Mouse (Mus musculus) T-cell, adult 2 months (primary cell): ENCODE results near the gene Inf2.
A peak's percentile ranks its signal among the peaks of the same experiment; 100 is the strongest.

Source experiments
- DNase-seq: peaks from one replicate; pipeline ENCODE4 v3.0.0; 2022; ENCODE audit warnings: low spot score

Gene Inf2

DNA sequence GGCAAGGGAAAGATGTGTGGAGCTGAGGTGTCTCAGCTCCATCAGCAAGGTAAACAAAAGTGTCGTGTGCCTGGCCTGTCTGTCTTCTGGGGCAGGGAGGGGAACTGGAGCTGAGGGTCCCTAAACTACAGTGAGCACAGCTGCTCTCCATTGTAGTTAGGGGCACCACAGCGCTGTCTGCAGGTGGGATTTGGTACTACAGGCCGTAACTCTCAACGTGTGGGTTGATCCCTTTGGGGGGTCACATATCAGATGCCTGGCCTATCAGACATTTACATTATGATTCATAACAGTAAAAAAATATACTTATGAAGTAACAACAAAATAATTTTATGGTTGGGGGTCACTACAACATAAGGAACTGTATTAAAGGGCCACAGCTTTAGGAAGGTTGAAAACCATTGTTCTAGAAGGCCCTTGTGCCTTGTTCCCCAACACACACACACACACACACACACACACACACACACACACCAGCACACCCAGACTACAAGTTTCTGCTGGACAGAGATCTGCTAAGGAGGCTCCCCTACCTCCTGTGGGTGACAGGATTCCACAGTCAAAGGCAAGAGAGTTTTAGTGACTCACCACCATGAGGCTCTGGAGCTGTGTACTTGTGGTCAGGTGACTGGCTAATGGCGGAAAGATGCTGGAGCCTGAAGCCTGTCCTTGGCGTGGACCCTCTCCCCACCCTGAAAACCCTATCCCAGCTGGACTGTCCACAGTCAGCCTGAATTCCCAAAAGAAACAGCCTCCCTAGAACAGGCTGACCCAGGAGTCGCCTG lies 38.7 kb downstream of the Inf2 start:
- no peak for DNase-seq

GRCm38 (mm10) chr12:112628197-112628596 lies 39.6 kb downstream of the Inf2 start:
- no peak for DNase-seq

DNA sequence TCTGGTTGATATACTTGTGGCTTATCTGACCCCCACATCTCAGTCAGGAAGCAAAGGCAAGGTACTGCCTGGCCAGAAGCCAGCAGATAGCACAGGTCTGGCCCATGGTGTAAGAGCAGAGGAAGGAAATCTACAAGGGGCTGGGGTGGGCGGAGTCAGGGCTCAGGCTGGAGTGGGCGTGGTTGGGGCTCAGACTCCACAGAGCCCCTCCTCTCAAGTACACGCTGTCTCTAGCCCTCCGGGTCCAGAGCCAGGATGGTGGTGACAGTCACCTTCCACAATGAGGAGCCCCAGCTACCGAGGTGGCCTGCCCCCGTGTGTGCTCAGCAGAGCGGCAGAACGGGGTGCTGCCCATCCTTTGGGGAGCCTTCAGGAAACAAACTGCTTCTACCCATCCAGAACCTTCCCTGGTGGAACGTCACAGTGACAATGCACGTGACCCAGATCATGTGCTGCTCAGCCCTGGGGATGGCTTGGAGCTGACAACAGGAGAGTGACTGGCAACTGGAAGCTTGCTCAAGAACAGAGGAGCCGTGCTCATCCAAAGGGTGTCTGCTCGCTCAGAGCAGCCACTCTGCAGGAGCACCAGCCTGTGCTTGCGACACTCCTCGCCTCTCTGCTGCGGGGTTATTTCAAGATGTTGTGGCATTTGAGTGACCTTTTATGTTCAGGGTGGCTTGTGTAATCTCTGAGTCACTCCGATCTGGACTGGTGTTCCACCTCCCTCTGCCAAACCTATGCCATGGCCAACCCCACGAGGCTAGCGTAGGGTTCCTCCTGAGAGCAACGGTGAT lies 40.5 kb downstream of the Inf2 start:
- peak; percentile 51 for DNase-seq

GRCm38 (mm10) chr12:112630029-112630428 lies 41.4 kb downstream of the Inf2 start:
- no peak for DNase-seq

- no peak for DNase-seq
Measured at GRCm38 (mm10) chr12:112630796-112631195, 42.2 kb downstream of the Inf2 start.

DNA sequence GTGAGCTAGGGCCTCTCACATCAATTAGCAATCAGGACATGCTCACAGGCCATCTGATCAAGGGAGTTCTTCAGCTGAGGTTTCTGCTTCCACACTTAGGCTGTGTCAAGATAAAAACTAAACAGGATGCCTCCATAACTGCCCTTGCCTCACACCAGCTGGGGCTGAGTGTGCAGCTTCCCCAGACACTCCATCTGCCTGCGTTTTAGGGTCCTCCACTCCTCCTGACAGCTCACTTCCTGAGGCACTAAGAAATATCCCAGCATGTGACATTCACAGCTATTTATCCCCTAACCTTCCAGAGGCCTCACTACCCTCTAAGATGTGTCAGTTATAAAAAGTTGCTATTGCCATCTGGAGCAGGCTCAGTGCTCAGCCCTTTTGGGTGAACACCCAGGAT lies 42.9 kb downstream of the Inf2 start:
- no peak for DNase-seq

- no peak for DNase-seq
Measured at GRCm38 (mm10) chr12:112632084-112632777, 43.6 kb downstream of the Inf2 start.

GRCm38 (mm10) chr12:112632907-112633306 lies 44.3 kb downstream of the Inf2 start:
- DNase-seq: no peak

DNA sequence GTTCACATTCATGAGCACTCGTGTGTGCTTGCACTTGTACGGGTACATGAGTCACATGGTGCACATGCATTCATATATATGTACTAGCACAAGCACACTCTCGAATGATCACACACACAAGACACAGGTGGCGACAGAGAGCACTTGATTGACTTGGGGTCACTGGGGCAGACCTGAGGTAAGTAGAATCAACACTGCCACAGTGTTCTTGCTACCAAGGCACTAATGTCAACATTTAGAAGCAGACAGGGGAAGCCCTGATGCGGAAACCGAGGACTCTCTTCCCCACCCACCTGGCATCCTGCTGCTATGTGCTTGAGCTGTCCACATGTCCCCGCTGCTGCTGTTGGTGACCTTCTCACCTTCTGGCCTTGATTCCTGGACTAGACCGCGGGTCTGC lies 45.1 kb downstream of the Inf2 start:
- no peak for DNase-seq

- no peak for DNase-seq
Measured at GRCm38 (mm10) chr12:112639526-112639925, 50.9 kb downstream of the Inf2 start.

DNA sequence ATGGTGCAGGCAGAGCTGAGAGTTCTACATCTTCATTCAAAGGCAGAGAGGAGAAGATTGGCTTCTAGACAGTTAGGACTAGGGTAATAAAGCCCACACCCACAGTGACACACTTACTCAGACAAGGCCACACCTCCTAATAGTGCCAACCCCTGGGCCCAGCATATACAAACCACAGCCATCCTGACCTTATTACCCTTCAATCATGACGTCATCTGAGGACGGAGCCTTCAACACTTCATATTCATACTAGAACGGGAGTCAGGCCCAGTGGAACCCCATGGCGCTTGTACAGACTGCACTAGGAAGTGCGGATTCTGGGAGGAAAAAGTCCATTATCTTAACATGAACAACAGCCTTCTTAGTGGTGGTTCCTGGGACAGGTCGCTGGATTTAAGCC lies 54.5 kb downstream of the Inf2 start:
- no peak for DNase-seq

DNA sequence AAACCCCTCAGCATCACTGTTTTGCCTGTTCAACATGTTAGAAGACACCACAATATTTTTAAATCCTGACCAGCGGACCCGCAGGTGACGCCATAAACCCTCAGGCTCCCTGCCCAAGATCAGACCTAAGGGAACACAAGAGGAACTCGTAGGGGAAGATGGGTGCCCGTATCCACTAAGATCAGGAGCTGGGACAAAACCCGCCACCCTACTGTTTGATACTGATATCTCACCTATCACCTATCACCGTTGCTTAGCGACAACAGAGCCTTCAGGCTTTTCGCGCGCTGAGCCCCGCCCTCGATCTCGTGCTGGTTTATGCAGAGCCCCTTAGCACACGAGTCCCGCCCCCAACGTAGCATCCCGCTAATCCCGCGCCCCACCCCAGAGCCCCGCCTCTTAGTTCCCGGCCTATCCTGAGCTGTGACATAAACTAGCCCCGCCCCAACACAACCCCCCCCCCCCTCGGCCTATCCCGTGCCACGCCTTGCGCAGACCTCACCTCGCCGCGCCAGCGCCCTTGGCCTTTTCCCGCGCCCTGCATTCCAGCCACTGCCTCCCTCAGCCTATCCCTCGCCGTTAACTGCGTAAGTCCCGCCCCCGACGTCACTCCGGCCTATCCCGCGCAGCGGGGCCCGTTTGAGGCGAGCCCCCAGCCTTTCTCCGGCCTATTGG lies 55.7 kb downstream of the Inf2 start, which contains the start of gene Siva1:
Gene Siva1, plus strand, starts transcription at position 500 of the 675 bp plus-strand sequence.
- DNase-seq: peak; percentile 95

DNA sequence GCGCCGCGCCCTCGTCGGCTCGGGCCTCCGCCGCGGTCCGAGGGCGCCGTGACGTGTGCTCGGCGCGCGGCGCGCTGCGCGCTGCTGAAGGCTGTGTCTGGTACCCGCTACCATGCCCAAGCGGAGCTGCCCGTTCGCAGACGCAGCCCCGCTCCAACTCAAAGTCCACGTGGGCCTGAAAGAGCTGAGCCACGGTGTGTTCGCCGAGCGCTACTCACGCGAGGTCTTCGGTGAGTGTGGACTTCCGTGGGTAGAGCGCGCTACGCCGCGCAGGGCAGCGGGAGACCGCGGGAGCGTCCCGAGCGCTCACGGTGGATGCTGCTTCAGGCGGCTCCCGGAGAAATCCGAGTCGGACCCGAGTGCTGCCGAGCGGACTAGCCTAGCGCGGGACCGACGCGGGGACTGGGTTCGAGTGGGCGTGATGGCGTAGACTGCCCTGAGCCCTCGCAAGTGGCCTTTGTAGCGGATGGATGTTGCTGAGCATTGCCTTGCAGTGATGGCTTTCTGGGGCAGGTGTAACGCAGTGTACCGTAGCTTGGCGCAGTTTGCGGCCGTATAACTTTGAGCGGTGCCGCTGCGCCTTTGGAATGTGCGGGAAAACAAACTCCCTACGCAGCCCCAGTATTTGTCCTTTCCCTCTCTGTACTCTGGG lies 56.4 kb downstream of the Inf2 start:
- DNase-seq: no peak

DNA sequence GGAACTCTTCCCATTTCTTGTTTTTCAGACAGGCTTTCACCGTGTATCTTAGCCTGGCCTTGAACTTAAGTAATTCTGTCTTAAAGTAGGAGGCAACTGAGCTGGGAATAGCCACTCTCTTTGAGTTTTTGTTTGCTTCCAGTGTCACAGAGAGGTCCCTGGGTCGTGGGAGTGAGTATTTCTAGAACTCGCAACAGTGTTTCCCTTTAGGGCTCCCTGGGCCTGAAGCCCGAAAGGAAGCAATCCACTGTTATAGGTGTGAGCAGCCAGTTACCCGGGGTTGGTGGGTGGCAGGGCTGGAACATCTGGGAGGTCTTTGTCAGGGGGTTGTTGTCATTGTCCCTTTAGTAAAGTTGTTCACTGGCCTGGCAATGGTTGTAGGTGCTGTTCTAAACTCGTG lies 57.6 kb downstream of the Inf2 start:
- no peak for DNase-seq

- no peak for DNase-seq
Measured at GRCm38 (mm10) chr12:112648081-112648480, 59.5 kb downstream of the Inf2 start.

DNA sequence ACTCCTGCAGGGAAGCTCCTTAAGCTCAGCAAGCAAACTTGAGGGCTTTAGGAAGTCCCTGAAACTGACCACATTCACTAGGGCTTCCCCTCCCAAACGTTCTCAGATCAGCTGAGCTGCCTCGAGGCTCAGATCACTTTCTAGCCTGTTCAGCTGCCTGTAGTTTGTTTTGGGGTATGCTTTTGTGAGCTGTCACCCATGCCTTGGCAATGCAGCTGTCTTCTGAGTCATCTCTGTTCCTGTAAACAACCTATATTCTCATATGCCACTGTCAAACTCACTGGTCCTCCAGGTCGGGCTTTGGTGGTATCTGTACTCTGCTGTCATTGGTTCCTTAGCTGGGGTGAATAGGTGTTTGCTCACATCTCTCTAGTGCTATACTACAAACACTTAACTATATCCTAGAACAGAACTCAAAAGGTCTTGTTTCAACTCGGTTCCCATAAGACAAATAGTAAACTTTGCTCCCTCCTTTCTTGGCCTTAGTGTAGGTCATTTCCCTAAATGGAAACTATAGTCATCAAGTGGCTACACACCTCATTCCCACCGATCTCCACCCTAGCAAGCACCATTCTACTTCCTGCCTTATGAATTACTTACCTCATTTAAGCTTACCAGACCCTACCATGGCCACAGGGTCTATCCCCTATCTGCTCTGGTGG lies 63.3 kb downstream of the Inf2 start:
- DNase-seq: no peak

DNA sequence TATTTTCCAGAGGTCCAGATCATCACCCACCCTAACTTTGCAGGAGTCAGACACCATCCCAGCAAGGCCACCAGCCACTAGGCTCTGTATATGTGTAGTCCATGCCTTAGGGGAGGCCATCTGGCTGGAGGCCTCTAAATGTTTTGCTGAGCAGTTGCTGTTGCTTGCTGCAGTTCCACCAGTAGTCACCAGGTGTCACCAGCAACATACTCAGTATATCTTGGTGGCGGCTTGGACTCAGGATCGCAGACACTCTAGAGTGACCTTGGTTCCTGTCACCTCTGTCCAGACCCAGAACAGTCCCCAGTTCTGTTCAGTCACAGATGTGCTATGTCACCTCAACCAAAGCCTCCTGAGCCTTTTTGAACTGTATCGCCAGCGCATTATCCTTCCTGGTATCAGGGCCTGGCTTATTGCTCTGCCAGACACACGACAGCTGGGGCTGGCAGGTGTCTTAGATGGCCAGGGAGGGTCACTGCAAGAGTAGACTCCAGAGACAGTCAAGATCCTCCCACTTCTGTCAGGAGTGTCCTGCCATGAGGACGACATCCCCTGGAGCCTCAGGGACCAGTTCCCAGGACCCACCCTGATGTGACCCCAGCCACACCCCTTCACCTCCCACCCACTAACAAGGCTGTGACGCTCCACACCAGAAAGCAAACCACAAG lies 64.7 kb downstream of the Inf2 start:
- DNase-seq: peak; percentile 65

DNA sequence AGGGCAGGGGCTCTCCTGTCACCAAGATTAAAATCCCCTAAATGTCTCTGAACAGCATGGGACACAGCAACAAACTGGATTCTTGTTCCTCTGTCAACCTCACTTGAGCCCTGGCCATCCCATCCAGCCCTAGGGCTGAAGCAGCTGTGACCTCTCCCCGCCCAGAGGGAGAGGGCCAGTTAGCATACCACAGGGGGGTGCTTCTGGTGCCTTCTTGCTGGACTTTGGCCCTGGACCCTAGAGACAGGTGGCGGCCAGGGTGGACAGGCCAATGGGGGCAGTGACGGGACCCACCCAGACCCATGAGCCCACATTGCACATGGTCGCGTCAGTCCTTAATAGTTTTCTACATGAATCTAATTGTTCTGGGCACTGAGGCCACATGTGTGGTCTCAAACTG lies 65.5 kb downstream of the Inf2 start:
- DNase-seq: no peak

- DNase-seq: no peak
Measured at GRCm38 (mm10) chr12:112658619-112659018, 70.0 kb downstream of the Inf2 start.

- peak; percentile 44 for DNase-seq
Measured at GRCm38 (mm10) chr12:112659109-112659508, 70.5 kb downstream of the Inf2 start.
